Mouse (Mus musculus) lung, postnatal 4 days (tissue): Measurements from ENCODE around the gene Cyp4f16.
"Not testable (repeated sequence)": the region's sequence is repeated elsewhere in the genome, so short reads cannot be mapped to it uniquely, and the experiment has no call there.

ENCODE experiments used
- DNase-seq, 2 experiments: peaks; one replicate each; pipeline ENCODE4 v3.0.0; 2021

The Cyp4f16 gene

DNA sequence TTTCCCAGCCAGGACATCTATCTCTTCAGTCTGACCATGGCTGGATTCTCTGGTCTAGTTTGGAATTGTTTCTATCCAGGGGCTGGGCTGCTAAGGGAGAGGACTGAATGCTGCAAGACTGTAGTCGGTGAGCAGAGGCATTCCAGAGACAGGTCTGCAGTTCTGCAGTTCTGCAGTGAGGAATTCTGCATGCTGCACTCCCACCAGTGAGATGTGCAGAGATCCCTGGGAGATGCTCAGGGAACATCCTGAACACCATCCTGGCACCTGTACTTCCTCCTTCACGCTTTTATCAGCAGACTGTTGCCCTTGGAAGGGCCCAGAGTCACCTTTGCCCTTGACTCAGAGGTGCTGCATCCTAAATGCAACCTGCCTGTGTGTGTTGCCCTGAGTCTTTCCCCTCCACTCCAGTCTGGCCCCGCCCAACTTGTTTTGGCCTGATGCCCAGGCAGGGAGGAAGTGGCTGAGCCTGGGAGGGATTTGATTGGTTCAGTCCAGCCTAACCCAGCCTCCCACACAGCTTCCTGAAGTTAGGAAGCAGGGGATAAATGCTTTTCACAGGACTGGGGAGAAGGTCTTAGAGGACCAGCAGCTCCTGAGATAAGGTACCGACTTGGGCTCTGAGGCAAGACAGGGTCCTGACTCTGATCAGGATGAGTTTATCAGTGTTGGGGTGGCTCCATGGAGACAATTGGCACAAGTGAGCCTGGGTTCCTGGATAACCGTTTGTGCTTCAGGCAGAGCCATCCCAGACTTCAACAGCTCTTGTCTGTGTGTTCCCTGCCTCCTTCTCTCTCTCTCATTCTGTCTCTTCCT lies at the start of gene Cyp4f16:
Cyp4f16 (plus strand) TSS at position 508 of the 816 bp plus-strand sequence.
- peak; percentile 93 to 95 for DNase-seq

DNA sequence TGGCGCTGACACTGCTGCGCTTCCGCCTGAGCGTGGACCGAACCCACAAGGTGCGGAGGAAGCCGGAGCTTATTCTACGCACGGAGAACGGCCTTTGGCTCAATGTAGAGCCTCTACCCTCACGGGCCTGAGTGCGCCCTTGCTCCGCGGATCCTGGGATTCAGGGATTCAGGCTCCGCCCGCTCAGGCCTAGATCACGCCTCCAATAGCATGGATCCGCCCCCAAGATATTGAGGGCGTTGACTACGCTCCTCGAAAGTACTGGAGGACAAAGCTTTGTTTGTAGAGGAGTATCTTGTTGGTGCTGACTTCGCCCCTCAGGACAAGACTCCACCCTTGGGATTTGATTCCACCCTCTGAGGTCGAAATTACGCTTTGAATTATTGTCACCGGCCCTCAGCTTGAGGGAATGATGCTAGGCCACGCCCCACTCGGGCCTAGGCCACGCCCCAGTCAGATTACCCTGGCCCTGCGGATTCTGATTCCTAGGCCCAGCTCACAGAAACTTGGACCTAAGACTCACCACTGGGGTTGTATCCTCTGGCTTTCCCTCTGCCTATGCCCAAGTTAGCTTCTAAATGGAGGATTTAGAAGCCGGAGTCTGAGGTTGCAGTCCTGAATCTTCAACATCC lies 43.9 kb upstream of the Cyp4f16 start:
- DNase-seq: peak; percentile 42 to 44

DNA sequence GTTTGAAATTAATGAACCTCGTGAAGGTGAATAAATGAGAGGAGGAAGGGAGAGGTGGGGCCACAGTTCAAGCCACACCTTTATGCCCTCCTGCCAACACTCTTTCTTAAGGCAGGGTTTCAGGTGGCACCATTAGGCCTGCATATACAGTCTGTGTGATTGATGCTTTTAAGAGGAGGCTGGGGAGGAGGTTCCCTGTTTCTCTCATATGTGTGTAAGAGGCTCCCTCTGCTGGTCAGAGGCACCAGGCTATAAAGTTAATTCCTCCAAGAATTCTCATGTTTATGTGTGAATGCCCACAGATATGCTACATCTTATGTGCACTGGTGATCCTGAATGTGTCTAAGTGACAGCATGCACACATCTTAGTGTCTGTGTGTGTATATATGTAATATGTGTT lies 41.8 kb upstream of the Cyp4f16 start:
- peak in 1 of 2 experiments; percentile 70 for DNase-seq

DNA sequence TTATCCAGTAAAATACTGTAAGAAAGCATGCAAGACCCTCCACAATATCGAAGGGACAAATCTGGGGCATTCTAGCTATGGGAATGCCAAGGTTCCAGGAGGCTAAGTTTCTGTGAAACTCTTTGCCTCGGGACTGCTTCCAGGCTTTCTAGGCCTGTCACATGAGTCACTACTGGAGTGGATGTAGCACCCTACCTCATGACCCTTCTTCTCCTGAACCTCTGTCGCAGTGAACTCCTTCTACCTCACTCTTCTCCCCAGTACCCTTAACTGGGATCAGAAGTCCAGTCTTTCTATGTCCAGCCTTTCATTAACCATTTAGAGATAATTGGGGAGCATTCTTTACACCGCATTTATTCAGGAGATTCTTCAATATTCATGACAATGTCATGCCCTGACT lies 35.8 kb upstream of the Cyp4f16 start:
- DNase-seq: not testable (repeated sequence)

DNA sequence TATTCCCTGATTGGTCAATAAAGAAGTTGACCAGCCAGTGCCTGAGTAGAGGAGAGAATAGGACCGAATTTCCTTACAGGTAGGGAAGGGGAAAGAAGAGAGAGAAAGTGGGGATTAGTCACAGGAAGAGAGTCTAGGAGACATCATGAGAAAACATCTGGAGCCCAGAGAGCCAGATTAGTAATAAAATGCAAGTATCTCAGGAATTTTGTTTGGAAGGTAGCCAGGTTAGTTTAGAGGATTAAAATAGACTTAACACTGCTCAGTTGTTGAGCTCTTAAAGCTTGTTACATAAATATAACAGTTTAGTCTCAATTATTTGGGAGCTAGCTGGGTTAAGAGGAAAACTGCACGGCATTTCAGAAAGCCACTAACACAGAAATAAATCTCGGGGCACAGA lies 35.3 kb upstream of the Cyp4f16 start:
- no peak for DNase-seq

DNA sequence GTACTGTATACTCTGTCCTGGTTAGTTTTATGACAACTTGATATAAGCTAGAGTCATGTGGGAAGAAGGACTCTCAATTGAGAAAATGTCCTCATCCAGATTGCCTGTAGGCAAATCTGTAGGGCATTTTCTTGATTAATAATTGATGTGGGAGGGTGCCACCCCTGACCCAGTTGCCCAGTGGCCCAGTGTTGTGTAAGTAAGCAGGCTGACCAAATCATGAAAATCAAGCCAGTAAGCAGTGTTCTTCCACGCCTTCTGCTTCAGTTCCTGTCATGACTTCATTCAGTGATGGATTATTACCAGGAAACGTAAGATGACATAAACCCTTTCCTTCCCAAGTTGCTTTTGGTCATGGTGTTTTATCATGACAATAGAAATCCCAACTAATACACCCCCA lies 33.2 kb upstream of the Cyp4f16 start:
- no peak for DNase-seq

DNA sequence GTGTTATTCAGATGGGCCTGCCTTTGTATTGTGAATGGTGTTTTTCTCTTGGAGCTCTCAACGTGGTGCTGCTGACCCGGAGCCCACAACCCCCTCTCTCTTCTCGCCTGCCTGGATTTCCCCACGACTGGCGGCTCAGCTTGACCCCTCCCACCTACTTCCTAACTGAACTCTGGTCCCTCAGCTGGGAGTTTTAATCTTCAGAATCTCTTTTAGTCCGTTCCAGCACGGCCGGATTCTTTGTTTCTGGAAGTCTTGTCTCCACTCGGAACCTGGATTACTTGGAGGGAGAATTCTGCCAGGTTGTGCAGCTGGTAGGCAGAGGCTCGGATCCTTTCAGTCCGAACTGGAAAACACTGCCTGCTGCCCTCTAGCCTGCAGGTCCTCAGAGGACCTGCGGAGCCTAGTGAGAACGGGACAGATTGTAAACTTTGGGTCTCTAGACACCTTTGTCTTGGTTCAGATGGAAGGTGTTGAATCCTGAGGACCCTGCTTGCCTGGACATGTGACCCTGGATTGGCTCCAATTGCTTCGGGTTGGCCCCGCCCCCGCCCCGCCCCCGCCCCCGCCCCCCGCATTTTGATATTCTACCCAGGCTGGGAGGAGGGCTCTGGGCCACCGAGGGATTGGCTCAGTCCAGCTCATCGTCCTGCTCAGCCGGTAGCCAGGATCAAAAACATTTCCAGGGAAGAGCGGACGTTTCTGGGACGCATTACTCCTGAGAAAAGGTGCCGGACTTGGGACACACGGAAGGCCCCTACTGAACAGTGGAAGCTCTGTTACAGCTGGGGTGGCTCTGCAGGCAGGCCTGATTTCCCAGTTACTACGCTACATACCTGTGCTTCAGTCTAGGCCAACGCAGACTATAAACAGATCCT lies 30.3 kb upstream of the Cyp4f16 start, which contains the start of gene Cyp4f17:
Cyp4f17 (plus strand) TSS at position 200 of the 878 bp plus-strand sequence.
- DNase-seq: peak; percentile 34 to 56

DNA sequence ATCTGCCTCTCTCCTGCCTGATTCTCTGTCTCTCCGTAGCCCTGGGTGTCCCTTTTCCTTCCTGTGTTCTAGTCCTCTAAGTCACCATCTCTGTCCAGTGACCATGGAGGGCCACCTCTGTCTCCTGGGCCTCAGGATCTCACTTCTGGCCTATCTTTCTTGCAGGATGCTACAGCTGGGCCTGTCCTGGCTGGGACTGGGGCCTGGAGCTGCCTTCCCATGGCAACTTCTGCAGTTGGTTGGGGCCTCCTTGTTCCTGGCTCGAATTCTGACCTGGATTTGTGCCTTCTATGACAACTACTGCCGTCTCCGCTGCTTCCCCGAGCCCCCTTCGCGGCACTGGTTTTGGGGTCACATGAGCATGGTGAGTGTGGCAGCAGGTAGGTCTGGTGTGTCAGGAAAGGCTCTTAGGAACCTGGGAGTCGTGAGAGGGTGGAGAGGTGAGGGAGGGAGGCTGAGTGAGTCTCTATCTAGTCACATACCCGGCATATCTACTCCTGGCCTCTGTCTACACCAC lies 29.6 kb upstream of the Cyp4f16 start:
- no peak for DNase-seq

DNA sequence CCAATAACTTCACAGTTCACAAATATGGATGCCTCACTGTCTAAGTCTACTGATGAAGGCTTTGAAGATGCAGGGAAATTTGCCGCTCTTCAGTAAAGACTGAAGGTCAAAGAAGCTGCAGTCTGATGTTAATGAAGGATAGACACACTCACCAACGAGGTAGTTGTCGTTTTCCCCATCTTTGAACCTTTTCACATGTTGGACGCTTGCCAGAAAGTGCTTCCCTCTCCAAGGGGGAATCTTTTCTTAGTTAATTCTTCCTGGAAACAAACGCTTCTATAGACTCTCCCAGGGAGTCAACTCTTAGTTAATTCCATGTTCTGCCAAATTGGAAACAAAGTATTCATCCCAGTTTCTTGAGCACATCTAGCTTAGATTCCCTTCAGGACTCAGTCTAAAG lies 20.2 kb upstream of the Cyp4f16 start:
- no peak for DNase-seq

DNA sequence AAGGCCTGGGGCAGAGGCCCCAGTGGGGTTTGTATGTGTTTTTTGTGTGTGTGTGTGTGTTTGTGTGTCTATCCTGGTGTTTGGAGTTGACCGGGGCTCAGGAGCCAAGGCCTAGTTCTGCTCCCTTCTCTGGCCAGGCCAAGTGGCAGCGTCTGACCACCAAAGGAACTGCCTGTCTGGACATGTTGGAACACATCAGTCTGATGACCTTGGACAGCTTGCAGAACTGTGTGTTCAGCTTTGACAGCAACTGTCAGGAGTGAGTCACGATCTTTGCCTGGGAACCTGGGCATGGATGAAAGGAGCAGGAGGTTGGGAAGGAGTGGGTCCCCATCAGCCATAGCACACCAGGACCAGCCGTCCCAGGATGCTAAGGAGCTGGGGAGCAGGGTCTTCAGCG lies 14.4 kb upstream of the Cyp4f16 start:
- DNase-seq: no peak

DNA sequence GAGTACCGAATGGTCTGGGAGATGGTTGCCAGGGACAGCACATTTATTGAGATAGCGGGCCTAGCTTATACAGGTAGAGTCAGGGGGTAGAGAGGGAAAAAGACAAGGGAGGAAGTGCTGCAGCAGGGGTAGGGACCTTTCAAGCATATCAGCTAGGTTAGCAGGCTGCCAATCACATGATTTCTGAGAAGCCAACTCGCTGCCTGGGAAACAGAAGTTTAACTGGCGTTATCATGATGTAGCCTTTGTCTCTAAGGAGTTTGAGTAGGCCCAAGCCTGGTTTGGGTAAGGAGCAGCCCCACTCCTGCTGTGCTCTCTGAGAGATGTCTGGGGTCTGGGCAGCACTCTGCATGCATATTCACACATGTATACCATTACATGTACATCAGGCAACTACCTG lies 14.0 kb upstream of the Cyp4f16 start:
- no peak for DNase-seq

DNA sequence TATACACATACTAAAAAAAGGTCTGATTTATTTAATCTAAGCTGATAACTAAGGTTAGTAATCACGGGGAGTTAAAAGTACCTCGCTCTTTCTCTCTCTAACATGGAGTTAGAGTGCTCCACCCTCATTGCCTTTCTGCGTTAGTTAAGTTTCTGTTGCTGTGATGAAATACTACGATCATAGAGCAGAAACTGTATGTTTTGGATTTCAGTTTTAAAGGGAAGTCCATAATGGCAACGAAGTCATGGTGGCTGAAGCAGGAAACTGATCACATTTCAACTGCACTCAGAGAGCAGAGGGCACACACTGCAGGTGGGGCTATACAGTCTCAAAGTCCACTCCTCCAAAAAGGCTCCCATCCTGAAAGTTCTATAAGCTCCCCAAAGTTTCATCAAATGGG lies 13.5 kb upstream of the Cyp4f16 start:
- DNase-seq: no peak

DNA sequence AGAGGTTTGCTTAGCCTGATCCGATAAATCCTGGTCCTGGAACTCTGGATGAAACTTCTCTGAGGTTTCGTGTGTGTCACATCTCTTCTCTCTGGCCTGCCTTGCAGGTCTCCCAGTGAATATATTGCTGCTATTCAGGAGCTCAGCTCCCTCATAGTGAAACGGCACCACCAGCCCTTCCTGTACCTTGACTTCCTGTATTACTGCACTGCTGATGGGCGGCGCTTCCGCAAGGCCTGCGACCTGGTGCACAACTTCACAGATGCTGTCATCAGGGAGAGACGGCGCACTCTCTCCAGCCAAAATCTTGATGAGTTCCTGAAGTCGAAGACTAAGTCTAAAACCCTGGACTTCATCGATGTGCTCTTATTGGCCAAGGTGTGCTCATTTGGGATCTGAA lies 12.5 kb upstream of the Cyp4f16 start:
- peak in 1 of 2 experiments; percentile 6 for DNase-seq

DNA sequence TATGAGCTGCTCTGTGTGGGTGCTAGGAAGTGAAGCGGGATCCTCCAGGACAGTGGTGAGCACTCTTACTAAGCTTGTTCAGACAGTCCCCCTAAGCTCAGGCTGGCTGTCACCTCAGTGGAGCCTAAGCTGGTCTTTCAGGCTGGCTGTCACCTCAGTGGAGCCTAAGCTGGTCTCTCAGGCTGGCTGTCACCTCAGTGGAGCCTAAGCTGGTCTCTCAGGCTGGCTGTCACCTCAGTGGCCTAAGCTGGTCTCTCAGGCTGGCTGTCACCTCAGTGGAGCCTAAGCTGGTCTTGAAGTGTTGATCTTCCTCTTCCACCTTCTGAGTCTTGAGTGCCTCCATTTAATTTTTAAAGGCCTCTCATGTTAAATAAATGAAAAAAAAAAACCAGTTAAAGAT lies 10.0 kb upstream of the Cyp4f16 start:
- DNase-seq: not testable (repeated sequence)

DNA sequence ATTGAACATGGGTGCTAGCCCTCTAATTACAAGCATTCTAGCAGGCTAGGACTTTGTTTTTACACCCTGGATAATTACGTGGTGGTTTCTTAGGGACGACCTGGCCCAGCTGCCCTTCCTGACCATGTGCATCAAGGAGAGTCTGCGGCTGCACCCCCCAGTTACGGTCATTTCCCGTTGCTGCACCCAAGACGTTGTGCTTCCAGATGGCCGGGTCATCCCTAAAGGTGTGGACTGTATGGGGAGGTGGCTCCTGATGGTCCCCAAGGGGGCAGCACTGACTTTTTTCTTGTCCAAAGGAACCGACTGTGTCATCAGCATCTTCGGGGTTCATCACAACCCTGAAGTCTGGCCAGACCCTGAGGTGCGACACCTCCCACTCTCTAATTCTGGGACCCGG lies 8.6 kb upstream of the Cyp4f16 start:
- DNase-seq: no peak

DNA sequence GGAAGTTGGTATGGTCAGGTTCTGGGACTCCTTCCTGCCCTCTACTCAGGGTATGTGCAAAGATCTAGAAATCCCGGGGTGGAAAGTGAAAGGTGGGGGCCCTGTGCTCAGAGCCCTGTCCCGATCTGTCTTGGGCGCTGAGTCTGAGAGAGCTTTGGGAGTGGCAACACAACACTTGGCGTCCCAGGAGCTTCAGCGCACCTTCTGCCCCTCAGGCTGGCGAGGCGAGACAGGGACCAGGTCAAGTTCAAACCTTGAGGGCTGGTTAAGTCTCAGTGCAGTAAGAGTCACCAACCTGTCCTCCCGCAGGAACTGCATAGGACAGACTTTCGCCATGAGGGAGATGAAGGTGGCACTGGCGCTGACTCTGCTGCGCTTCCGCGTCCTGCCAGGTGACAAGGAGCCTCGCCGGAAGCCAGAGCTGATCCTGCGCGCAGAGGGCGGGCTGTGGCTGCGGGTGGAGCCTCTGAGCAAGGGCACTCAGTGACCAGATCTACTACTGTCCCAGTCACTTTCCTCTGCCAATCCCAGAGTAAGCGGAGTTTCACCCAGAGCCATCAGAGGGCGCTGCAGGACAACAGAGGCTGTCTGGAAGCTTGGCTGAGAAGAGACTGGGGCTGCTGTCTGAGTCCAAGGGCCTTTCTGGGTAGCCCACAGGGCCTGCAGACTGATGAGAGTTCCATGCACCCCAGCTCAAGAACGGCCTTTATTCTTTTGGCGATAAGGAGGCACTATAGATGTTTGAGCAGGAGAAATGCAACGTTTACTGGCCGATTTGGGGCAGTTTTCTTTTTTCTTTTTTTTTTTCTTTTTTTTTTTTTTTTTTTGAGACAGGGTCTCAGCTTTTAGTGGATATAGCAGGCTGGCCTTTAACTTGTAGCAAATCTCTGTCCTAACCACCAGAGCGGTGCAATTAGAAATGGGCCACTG lies 7.7 kb upstream of the Cyp4f16 start:
- DNase-seq: peak; percentile 91 to 93

DNA sequence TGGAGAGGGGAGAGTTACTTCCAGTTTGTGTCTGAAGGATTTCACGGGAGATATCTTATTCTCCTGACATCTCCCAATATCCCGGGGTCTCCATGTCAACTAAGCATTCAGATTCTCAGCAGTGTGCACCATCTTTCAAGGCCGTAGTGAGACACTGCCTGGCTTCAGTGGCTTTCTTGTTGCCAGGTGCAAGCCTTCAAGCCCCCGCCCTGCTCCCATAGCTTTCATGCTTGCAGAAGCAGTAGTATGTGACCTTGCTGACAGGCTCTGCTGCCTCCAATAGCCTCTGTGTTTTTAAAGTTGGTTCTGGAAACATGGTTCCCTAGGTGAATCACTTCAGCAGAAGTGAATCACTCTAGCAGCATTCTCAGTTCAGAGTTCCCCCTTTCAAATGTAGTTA lies 4.0 kb upstream of the Cyp4f16 start:
- DNase-seq: not testable (repeated sequence)

DNA sequence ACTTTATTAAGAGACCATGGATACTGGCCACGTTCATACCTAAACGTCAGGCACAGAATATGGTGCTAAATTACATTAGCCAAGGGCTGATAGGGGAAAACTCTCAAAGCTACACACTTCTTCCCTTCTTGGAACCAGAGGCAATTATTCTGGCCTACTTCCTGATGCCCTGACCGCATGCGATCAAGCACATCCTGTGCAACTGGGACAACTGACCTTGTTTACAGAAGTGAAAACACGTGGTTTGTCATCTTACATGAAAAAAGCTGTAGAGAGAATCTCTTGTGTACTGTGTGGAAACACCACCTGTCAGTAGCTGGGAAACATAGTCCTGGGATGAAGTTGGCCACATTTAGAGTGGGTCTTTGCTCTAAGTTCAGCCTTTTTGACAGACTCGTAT lies 2.3 kb upstream of the Cyp4f16 start:
- no peak for DNase-seq

DNA sequence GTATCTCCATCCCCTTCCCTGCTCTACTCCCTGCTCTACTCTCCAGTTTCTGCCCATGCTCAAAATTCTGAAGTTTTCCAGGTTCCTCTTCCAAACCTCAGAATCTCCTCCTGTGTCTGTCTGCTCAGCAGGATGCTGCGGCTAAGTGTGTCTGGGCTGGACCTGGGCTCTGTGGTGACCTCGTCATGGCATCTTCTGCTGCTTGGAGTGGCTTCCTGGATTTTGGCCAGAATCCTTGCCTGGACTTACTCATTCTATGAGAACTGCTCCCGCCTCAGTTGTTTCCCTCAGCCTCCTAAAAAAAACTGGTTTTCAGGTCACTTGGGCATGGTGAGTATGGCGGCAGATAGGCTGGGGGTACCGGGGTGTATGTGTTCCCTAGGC lies 501 bp downstream of the Cyp4f16 start:
- peak in 1 of 2 experiments; percentile 14 for DNase-seq

DNA sequence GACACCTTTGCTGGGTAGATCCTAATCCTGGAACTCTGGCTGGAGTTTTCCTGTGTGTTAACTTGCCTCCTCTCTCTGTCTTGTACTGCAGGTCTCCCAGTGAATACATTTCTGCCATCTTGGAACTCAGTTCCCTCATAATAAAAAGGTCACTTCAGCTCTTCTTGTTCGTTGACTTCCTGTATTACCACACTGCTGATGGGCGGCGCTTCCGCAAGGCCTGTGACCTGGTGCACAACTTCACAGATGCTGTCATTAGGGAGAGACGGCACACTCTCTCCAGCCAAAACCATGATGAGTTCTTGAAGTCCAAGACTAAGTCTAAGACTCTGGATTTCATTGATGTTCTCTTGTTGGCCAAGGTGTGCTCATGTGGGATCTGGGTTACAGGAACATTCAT lies 8.4 kb downstream of the Cyp4f16 start:
- DNase-seq: not testable (repeated sequence)

DNA sequence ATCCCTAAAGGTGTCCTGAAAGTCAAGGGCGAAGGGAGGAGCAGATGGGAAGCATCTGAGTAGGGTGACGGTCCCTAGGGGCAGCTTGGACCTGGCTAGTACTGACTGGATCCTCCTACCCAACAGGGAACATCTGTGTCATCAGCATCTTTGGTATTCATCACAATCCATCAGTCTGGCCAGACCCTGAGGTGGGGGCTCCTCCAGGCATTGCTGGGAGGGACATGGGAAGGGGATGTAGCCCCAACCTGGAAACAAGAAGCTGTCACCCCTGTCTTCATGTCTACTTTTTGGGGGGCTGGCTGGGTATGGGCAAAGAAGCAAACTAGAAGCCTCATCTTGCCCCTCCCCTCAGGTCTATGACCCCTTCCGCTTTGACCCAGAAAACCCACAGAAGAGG lies 14.0 kb downstream of the Cyp4f16 start:
- not testable (repeated sequence) for DNase-seq
